Mouse (Mus musculus): Measurements from ENCODE around the gene Lrrc63.

GRCm38 (mm10) chr14:75035431-75035830 is 95.2 kb downstream of the Lrrc63 start:
- TF ChIP-seq CTCF (IDR thresholded peaks at IDR 0.05; ENCODE audit: extremely low read depth, insufficient read depth, insufficient read length, insufficient replicate concordance), result no peak
- TF ChIP-seq POLR2A (IDR thresholded peaks at IDR 0.05; ENCODE audit: low read depth, low read length), result no peak
